Mouse (Mus musculus) spleen, adult 2 months (tissue): ENCODE measurements around the gene Tm9sf1. TPM values are rescaled to one million over a fixed set of nuclear protein-coding genes. Genes with fewer than 3 reads are reported as not detected.

ENCODE experiments used
- DNase-seq, 2 experiments: peaks; one replicate each; pipeline versions ENCODE4 v3.0.0 to v3.0.0-alpha.2; 2012 to 2021; ENCODE audit warnings: low spot score in 2 of 2, low read depth in 1 of 2
- H3K27ac ChIP-seq: fragments of 200-500 bp; 2 replicates; pipeline ENCODE4 v1.5.1; 2012; ENCODE audit warnings: low read length, inconsistent platforms; ENCODE audit not compliant: insufficient read depth
- H3K27me3 ChIP-seq: fragments of 200-500 bp; 2 replicates; pipeline ENCODE4 v1.6.1; 2012; ENCODE audit warnings: mild to moderate bottlenecking, moderate library complexity, low read length, inconsistent platforms; ENCODE audit not compliant: control insufficient read depth, insufficient read depth
- H3K36me3 ChIP-seq: fragments of 200-500 bp; 2 replicates; pipeline ENCODE4 v1.6.1; 2012; ENCODE audit warnings: mild to moderate bottlenecking, low read length, inconsistent platforms; ENCODE audit not compliant: control insufficient read depth, insufficient read depth
- H3K4me1 ChIP-seq: fragments of 200-500 bp; 2 replicates; pipeline ENCODE4 v1.6.1; 2011; ENCODE audit warnings: inconsistent platforms; ENCODE audit not compliant: control insufficient read depth, insufficient read depth, insufficient read length
- H3K4me3 ChIP-seq: fragments of 200-500 bp; 2 replicates; pipeline ENCODE4 v1.5.1; 2011; ENCODE audit warnings: mild to moderate bottlenecking, inconsistent platforms; ENCODE audit not compliant: insufficient read depth, insufficient read length; ENCODE audit errors: extremely low read depth
- CTCF ChIP-seq: fragments of 200-500 bp; IDR thresholded peaks from 2 replicates; pipeline ENCODE4 v1.5.1; 2011; ENCODE audit warnings: mild to moderate bottlenecking, inconsistent platforms; ENCODE audit not compliant: insufficient read depth, insufficient read length, insufficient replicate concordance; ENCODE audit errors: extremely low read depth
- POLR2A ChIP-seq: fragments of 200-500 bp; IDR thresholded peaks from 2 replicates; pipeline ENCODE4 v1.6.1; 2011; ENCODE audit warnings: low read depth, low read length, inconsistent platforms
- WGBS: fragments of 180-500 bp; shearing (Covaris S2); methylation state at CpG from one replicate; pipeline ENCODE4 v1.1.7; 2018; 5-methylcytosine and 5-hydroxymethylcytosine counted together
- polyA plus RNA-seq: library from polyadenylated mRNA; depleted of rRNA; stranded (reverse); fragments of >200 nt; gene quantifications from 2 replicates; pipeline ENCODE4 v1.2.3, GENCODE M21; 2012

The Tm9sf1 gene
- polyA plus RNA-seq, 1 experiment: 44.6 TPM

DNA sequence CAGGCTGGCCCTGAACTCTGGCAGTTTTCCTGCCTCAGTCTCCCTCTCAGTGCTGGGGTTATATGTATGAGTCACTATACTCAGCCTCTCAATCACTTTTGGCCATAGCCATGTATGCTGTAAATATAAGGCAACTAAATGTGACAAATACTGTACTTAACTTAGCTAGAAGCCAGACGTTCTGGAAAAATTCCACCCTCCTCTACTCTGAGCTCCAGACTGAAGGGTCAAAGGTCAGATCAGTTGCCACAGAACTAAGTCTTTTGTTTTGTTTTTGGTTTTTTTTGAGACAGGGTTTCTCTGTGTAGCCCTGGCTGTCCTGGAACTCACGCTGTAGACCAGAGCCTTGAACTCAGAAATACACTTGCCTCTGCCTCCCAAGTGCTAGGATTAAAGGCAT, 27.7 kb downstream of the Tm9sf1 start:
- Histone ChIP-seq H3K27me3 (no peaks in the 10 kb centered on the region), H3K27ac (no peak overlapping the region), H3K4me1 (no peaks in the 10 kb centered on the region), H3K4me3 (no peak overlapping the region), H3K36me3 (no peaks in the 10 kb centered on the region)
- 82% methylated on average over 2 of the region's 2 CpGs for WGBS
- no peak for TF ChIP-seq CTCF
- no peak for TF ChIP-seq POLR2A
- DNase-seq: no peak

DNA sequence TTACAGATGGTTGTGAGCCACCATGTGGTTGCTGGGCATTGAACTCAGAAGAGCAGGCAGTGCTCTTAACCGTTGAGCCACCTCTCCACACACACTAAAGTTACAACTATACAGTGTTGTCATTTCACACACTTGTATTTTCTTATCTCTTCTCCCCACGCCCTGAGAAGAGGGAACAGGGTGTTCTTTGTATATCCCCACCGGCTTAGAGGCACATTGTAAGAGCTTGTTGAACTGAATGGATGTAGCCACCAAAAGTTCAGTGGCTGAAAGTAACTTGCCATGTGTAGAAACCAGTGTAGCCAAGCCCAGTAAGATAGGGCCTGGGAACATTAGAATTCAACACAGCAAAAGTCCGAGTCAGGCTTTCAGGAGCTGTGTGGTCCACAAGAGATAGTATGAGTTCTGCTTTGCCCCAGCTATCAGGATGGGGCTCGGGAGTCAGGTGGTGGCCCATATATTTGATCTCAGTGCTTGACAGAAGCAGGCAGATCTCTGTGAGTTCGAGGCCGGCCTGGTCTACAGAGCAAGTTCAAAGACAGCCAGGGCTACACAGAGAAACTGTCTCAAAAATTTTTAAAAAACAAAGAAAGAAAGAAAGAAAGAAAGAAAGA, 28.9 kb downstream of the Tm9sf1 start:
- WGBS: 80% methylated on average over 7 of the region's 7 CpGs

DNA sequence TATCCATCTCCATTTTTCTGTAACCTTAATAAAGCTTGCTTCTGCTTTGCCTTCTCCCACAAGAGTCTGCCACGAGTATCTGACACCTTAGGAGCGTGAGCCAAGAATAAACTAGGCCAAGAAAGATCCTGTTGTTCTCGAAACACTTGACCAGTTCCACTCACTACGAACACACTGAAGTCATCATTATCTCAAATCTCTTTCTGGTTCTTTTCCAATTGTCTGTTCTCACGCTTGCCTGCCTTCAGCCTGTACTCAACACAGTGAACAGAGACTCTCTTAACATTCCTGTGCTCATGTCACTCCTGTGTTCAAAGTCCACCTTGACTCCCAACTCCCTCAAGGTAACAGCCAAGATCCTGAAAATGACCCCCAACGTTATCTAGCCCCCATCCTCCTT, 30.3 kb downstream of the Tm9sf1 start:
- no peak overlapping the region for H3K4me3 ChIP-seq
- no peak for TF ChIP-seq CTCF
- no peak for TF ChIP-seq POLR2A
- no peak for DNase-seq
- H3K27ac ChIP-seq: no peak overlapping the region
- peaks cover 13% of the 10 kb centered on the region for H3K36me3 ChIP-seq
- H3K27me3 ChIP-seq: no peaks in the 10 kb centered on the region
- WGBS: 68% methylated on average over 6 of the region's 6 CpGs
- no peaks in the 10 kb centered on the region for H3K4me1 ChIP-seq

More for the DNA sequence above, 28.9 kb downstream of the Tm9sf1 start:
- H3K27me3 ChIP-seq: no peaks in the 10 kb centered on the region
- peaks cover under 1% of the 10 kb centered on the region; the same call in 1 of the 2 replicates for H3K36me3 ChIP-seq
- H3K4me1 ChIP-seq: no peaks in the 10 kb centered on the region
- TF ChIP-seq CTCF (no peak), POLR2A (no peak)
- no peak overlapping the region for H3K4me3 ChIP-seq
- no peak overlapping the region for H3K27ac ChIP-seq
- no peak for DNase-seq

DNA sequence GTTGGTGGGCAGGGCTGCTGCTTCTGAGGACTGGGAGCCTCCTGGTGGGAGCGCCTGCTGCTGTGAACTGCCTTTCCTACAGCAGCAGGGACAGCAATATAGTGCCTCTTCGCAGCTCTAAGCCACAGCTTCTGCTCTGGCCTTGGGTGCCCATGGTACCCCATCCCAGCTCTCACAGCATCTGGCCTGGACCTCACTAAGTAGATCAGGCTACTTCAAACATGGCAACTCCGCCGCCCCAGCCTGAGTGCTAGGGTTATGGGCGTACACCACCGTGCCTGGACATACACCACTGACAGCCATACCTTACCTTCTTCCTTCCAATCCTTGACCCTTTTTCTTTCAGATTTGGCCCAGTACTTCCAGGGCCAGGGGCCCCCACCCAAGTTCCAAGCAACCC, 35.3 kb downstream of the Tm9sf1 start:
- no peak for TF ChIP-seq POLR2A
- no peak for TF ChIP-seq CTCF
- WGBS: 97% methylated on average over 6 of the region's 6 CpGs

DNA sequence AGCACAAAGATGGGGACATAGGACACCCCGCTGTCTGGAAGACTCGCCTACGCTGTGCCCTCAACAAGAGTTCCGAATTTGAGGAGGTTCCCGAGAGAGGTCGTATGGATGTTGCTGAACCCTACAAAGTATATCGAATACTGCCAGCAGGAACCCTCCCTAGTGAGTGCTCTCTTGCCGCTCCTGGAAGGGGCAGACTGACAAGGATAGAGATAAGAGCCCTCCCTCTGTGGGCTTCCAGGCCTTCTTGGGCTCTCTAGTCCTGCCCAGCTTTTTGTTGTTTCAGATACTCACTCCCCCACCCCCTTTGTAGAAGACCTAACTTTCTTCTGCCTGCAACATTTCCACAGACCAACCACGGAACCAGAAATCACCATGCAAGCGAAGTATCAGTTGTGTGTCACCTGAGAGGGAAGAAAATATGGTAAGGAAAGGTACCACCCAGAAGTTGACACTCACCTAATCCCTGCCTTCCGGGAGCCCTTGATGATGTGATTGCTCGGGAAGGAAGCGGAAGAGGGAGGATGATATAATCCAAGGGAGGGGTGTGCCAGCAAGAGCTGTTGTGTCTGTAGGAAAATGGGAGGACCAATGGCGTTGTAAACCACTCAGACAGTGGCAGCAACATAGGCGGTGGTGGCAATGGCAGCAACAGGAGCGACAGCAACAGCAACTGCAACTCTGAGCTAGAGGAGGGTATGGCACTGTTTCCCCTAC, 37.7 kb downstream of the Tm9sf1 start:
- no peak overlapping the region for H3K27ac ChIP-seq
- peaks cover 18% of the 10 kb centered on the region; the same call in 1 of the 2 replicates for H3K4me1 ChIP-seq
- H3K4me3 ChIP-seq: no peak overlapping the region
- no peak for DNase-seq
- H3K36me3 ChIP-seq: peaks cover 50% of the 10 kb centered on the region
- H3K27me3 ChIP-seq: no peaks in the 10 kb centered on the region
- TF ChIP-seq CTCF (no peak), POLR2A (no peak)
- WGBS: 84% methylated on average over 16 of the region's 16 CpGs

More for the DNA sequence above, 35.3 kb downstream of the Tm9sf1 start:
- Histone ChIP-seq H3K27me3 (no peaks in the 10 kb centered on the region), H3K4me1 (peaks cover 11% of the 10 kb centered on the region; the same call in 1 of the 2 replicates), H3K4me3 (no peak overlapping the region), H3K36me3 (peaks cover 39% of the 10 kb centered on the region), H3K27ac (no peak overlapping the region)
- no peak for DNase-seq

GRCm38 (mm10) chr14:55604823-55605222, 38.8 kb downstream of the Tm9sf1 start:
- Histone ChIP-seq H3K27ac (peak overlapping the region; percentile 98), H3K4me3 (peak overlapping the region; percentile 73), H3K27me3 (no peaks in the 10 kb centered on the region), H3K36me3 (peaks cover 54% of the 10 kb centered on the region), H3K4me1 (peaks cover 18% of the 10 kb centered on the region; the same call in 1 of the 2 replicates)
- DNase-seq: no peak
- WGBS: 44% methylated on average over 11 of the region's 11 CpGs
- TF ChIP-seq CTCF (no peak), POLR2A (no peak)
